Mouse (Mus musculus): ENCODE measurements around the gene Mesd.

GRCm38 (mm10) chr7:83898267-83898666 is 14.0 kb downstream of the Mesd start:
- no peak for TF ChIP-seq CTCF (IDR thresholded peaks at IDR 0.05; ENCODE audit: low read depth)
- TF ChIP-seq EP300 (IDR thresholded peaks at IDR 0.05; ENCODE audit: low read depth) = no peak
